Mouse (Mus musculus) MEL (cell line): ENCODE results near the gene Vps8.

Source experiments
- CHD1 ChIP-seq: IDR thresholded peaks from 2 replicates; pipeline ENCODE4 v1.6.1; 2012; ENCODE audit warnings: low read depth, mild to moderate bottlenecking, inconsistent platforms, low read length, improper control_type of control experiment
- CHD2 ChIP-seq: IDR thresholded peaks from 2 replicates; pipeline ENCODE4 v1.6.1; 2011; ENCODE audit warnings: low read length, improper control_type of control experiment
- CTCF ChIP-seq, 3 experiments: IDR thresholded peaks in 2 of 3; conservative IDR thresholded peaks in 1 of 3; 2 replicates each; pipeline ENCODE4 v1.5.1; 2011 to 2012; ENCODE audit warnings: low read length in 3 of 3, low read depth in 2 of 3, mild to moderate bottlenecking in 2 of 3, improper control_type of control experiment in 1 of 3, inconsistent platforms in 1 of 3, mixed read lengths in 1 of 3, moderate library complexity in 1 of 3; ENCODE audit not compliant: control insufficient read depth in 1 of 3, insufficient read depth in 1 of 3, poor library complexity in 1 of 3, severe bottlenecking in 1 of 3
- EP300 ChIP-seq, 2 experiments: IDR thresholded peaks; 2 replicates each; pipeline ENCODE4 v1.6.1; 2011; ENCODE audit warnings: improper control_type of control experiment in 2 of 2, low read length in 2 of 2, low read depth in 1 of 2, mild to moderate bottlenecking in 1 of 2
- POLR2A ChIP-seq, 2 experiments: IDR thresholded peaks; 2 replicates each; pipeline ENCODE4 v1.6.1; 2011 to 2012; ENCODE audit warnings: low read length in 2 of 2, mild to moderate bottlenecking in 2 of 2, control low read depth in 1 of 2, improper control_type of control experiment in 1 of 2, low read depth in 1 of 2, moderate library complexity in 1 of 2; ENCODE audit not compliant: control insufficient read depth in 1 of 2, insufficient read depth in 1 of 2, poor library complexity in 1 of 2
- ZMIZ1 ChIP-seq: IDR thresholded peaks from 2 replicates; pipeline ENCODE4 v1.6.1; 2012; ENCODE audit warnings: low read depth, mild to moderate bottlenecking, inconsistent platforms, low read length, improper control_type of control experiment, moderate library complexity

- TF ChIP-seq EP300 (IDR thresholded peaks at IDR 0.05; ENCODE audit: low read depth in 1 of 2, low read length in 2 of 2) (no peak), CHD1 (no peak), ZMIZ1 (no peak), CHD2 (no peak), CTCF (IDR thresholded peaks at IDR 0.05 in 2 of 3, conservative IDR thresholded peaks at IDR 0.05 in 1 of 3; ENCODE audit: control insufficient read depth in 1 of 3, insufficient read depth in 1 of 3, low read depth in 2 of 3, low read length in 3 of 3, poor library complexity in 1 of 3, severe bottlenecking in 1 of 3) (peak in 2 of 3 experiments; percentile 99 to 100; a peak in 5 of 6 replicates), POLR2A (IDR thresholded peaks at IDR 0.05; ENCODE audit: control insufficient read depth in 1 of 2, insufficient read depth in 1 of 2, low read depth in 1 of 2, low read length in 2 of 2, poor library complexity in 1 of 2) (no peak)
Observed at GRCm38 (mm10) chr16:21412593-21413047, 10.3 kb upstream of the Vps8 start.
